Comparison of ENCODE assay signal across 10 mouse cellular contexts in the genomic region with DNA sequence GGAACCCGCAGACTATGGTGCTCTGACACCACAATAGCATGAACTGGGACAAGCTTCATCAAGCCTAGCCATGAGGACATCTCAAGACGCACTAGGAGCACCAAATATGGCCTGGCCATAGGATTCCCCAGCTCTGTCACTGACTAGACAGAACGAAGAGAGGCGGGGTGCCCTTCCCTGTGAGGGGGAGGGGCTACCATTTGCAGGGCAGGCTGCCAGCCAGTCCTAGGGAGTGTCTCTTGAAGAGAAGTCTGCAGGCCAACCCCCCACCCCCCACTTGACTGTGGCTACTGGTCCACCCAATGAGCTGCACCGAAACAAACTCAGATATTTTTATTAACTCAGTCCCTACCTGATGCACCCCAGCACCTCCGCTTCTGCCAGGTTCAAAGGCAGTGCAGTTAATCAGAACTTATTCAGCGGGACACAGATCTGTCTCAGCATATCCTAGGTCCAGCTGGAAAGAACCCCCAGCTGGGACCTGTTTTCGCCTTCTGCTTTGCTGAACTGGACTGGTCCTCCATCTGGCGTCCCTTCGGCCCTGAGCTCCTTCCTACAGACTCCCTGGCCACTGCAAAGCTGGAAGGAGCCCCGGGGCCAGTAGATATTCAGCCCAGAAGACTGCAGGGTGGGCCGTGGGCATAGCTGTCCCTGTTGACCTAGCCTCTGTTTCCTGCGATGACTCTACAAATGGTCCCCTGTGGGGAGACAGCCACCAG. TPM values are rescaled to one million over a fixed set of nuclear protein-coding genes. Genes with fewer than 3 reads are reported as not detected.
DNase-seq lines count a peak whose midpoint lies in the region; ATAC-seq lines count a peak whose summit lies in the region.
"Had no signal": no experiment of that assay in that cellular context is flagged by ENCODE, and none has a peak within 500 bp of the region (broad histone marks: within the 10 kb centered on the region; RNA-seq: fewer than 3 reads in every experiment).

No protein-coding gene starts in this region.

- H3K9me3 ChIP-seq in heart, embryonic 12.5 days (replicated peaks): no peaks in the 10 kb centered on the region
- no peaks in the 10 kb centered on the region for H3K9me3 ChIP-seq in midbrain, embryonic 12.5 days
- H3K9me3 ChIP-seq in midbrain, embryonic 16.5 days (replicated peaks; ENCODE audit: control insufficient read depth, low read length, poor library complexity, severe bottlenecking): no peaks in the 10 kb centered on the region
- no peaks in the 10 kb centered on the region for H3K9me3 ChIP-seq in liver, embryonic 12.5 days (replicated peaks)
- H3K9me3 ChIP-seq: neural tube, embryonic 12.5 days had no signal

- no peaks in the 10 kb centered on the region for H3K27me3 ChIP-seq in heart, embryonic 12.5 days (replicated peaks)
- H3K27me3 ChIP-seq in midbrain, embryonic 12.5 days: peaks cover 28% of the 10 kb centered on the region
- H3K27me3 ChIP-seq in midbrain, embryonic 16.5 days (ENCODE audit: control insufficient read depth, insufficient read depth, low read depth, low read length): no peaks in the 10 kb centered on the region
- peaks cover 16% of the 10 kb centered on the region for H3K27me3 ChIP-seq in liver, embryonic 12.5 days (replicated peaks)
- H3K27me3 ChIP-seq: neural tube, embryonic 12.5 days had no signal

- no peak for DNase-seq in heart, adult 18-20 months
- DNase-seq in cerebellum, postnatal 36 days: peak; percentile 29 to 37
- DNase-seq in left cerebral cortex, postnatal 36 days (ENCODE audit: low spot score in 2 of 2): no peak
- DNase-seq in spleen, postnatal 36 days (ENCODE audit: low spot score in 2 of 2): no peak
- DNase-seq: kidney, adult 11 months had no signal

- peak; percentile 31; the same call in 1 of the 2 replicates for ATAC-seq in heart, embryonic 12.5 days (ENCODE audit: insufficient number of reproducible peaks, low FRiP score)
- no peak for ATAC-seq in midbrain, embryonic 12.5 days (ENCODE audit: low FRiP score, low read depth)
- no peak for ATAC-seq in midbrain, embryonic 16.5 days
- ATAC-seq in liver, embryonic 12.5 days: peak; percentile 46; the same call in 1 of the 2 replicates

- no peak overlapping the region for H3K9ac ChIP-seq in heart, embryonic 12.5 days
- no peak overlapping the region for H3K9ac ChIP-seq in midbrain, embryonic 12.5 days (replicated peaks)
- no peak overlapping the region for H3K9ac ChIP-seq in midbrain, embryonic 16.5 days (ENCODE audit: low read depth, low read length)
- no peak overlapping the region for H3K9ac ChIP-seq in liver, embryonic 12.5 days
- H3K9ac ChIP-seq: neural tube, embryonic 12.5 days had no signal

- no peak overlapping the region for H3K4me3 ChIP-seq in heart, embryonic 12.5 days
- no peak overlapping the region for H3K4me3 ChIP-seq in midbrain, embryonic 12.5 days
- H3K4me3 ChIP-seq in midbrain, embryonic 16.5 days (ENCODE audit: low read depth, low read length): no peak overlapping the region
- no peak overlapping the region for H3K4me3 ChIP-seq in liver, embryonic 12.5 days
- H3K4me3 ChIP-seq: neural tube, embryonic 12.5 days had no signal

- 46% methylated on average over 13 of the region's 13 CpGs for WGBS in heart, embryonic 12.5 days
- WGBS in midbrain, embryonic 12.5 days: 56% methylated on average over 13 of the region's 13 CpGs
- 58% methylated on average over 13 of the region's 13 CpGs for WGBS in midbrain, embryonic 16.5 days
- WGBS in liver, embryonic 12.5 days (ENCODE audit: insufficient replicate concordance): 51% methylated on average over 13 of the region's 13 CpGs

- H3K4me1 ChIP-seq in heart, embryonic 12.5 days (replicated peaks): peaks cover 36% of the 10 kb centered on the region
- peaks cover 25% of the 10 kb centered on the region for H3K4me1 ChIP-seq in midbrain, embryonic 12.5 days
- H3K4me1 ChIP-seq in midbrain, embryonic 16.5 days (ENCODE audit: control insufficient read depth, insufficient read depth, low read length): peaks cover 7% of the 10 kb centered on the region
- peaks cover 27% of the 10 kb centered on the region for H3K4me1 ChIP-seq in liver, embryonic 12.5 days

- no peak overlapping the region; the same call in 1 of the 2 replicates for H3K27ac ChIP-seq in heart, embryonic 12.5 days (ENCODE audit: poor library complexity, severe bottlenecking)
- no peak overlapping the region for H3K27ac ChIP-seq in midbrain, embryonic 12.5 days (replicated peaks)
- H3K27ac ChIP-seq in midbrain, embryonic 16.5 days (ENCODE audit: low read length): no peak overlapping the region
- H3K27ac ChIP-seq in liver, embryonic 12.5 days: no peak overlapping the region
- H3K27ac ChIP-seq: neural tube, embryonic 12.5 days had no signal

- H3K4me2 ChIP-seq in heart, embryonic 12.5 days: peak overlapping the region; percentile 31
- 0 out of 2 replicates have a peak overlapping the region, but pooled peaks have one; percentile 11 for H3K4me2 ChIP-seq in midbrain, embryonic 12.5 days (replicated peaks)
- H3K4me2 ChIP-seq in midbrain, embryonic 16.5 days (ENCODE audit: low read length): no peak overlapping the region
- H3K4me2 ChIP-seq in liver, embryonic 12.5 days: peak overlapping the region; percentile 47
- H3K4me2 ChIP-seq: neural tube, embryonic 12.5 days had no signal

- no peaks in the 10 kb centered on the region for H3K36me3 ChIP-seq in heart, embryonic 12.5 days
- H3K36me3 ChIP-seq in midbrain, embryonic 12.5 days: no peaks in the 10 kb centered on the region
- H3K36me3 ChIP-seq in midbrain, embryonic 16.5 days (ENCODE audit: control insufficient read depth, insufficient read depth, low read length): no peaks in the 10 kb centered on the region
- H3K36me3 ChIP-seq in liver, embryonic 12.5 days: no peaks in the 10 kb centered on the region
- H3K36me3 ChIP-seq: neural tube, embryonic 12.5 days had no signal

- intact Hi-C loops in left cerebral cortex, postnatal 36 days (cut with DNase I): loop anchor here (5.0 kb wide), 1 partner anchor 288 kb away; no protein-coding TSS in a partner anchor

RNA-seq across cellular contexts. Expression of a gene that starts 23.7 kb away (rescaled TPM):
- 68.6 and 69.1 TPM in 2 replicates for polyA plus RNA-seq in heart, embryonic 12.5 days (2016; fragmentation: Nextera tagmentation; extraction: Ambion mirVana)
- total RNA-seq in heart, adult 18-20 months (2021): 1 to 10 TPM in 1 of 2 experiments, under 1 TPM in 1; 0.77 to 1.3 TPM
- polyA plus RNA-seq in midbrain, embryonic 12.5 days (2016; fragmentation: Nextera tagmentation; extraction: Ambion mirVana): 27.3 and 28.4 TPM in 2 replicates
- polyA plus RNA-seq in midbrain, embryonic 16.5 days (2015; fragmentation: Nextera tagmentation; extraction: Ambion mirVana): 50.9 and 52.9 TPM in 2 replicates
- 123 and 125 TPM in 2 replicates for polyA plus RNA-seq in liver, embryonic 12.5 days (2016; fragmentation: Nextera tagmentation; extraction: Ambion mirVana)
- total RNA-seq in left cerebral cortex, postnatal 36 days (2021): 1 to 10 TPM; 7.3 to 9.6 TPM

Comparison
In these comparisons a context has a peak if more than half of its experiments do, and no peak if none do; other contexts are left out.
1. ATAC-seq: peak in heart, embryonic 12.5 days (single experiment) and liver, embryonic 12.5 days (single experiment); none in midbrain, embryonic 12.5 days (single experiment) and midbrain, embryonic 16.5 days (single experiment).
2. DNase-seq: peak in cerebellum, postnatal 36 days (2 of 2); none in heart, adult 18-20 months (0 of 2), left cerebral cortex, postnatal 36 days (0 of 2) and spleen, postnatal 36 days (0 of 2).